Mouse (Mus musculus) spleen, adult 2 months (tissue): ENCODE measurements around the gene Igfals.

Experiments used
- CTCF ChIP-seq: fragments of 200-500 bp; IDR thresholded peaks from 2 replicates; pipeline ENCODE4 v1.5.1; 2011; ENCODE audit warnings: mild to moderate bottlenecking, inconsistent platforms; ENCODE audit not compliant: insufficient read depth, insufficient read length, insufficient replicate concordance; ENCODE audit errors: extremely low read depth
- POLR2A ChIP-seq: fragments of 200-500 bp; IDR thresholded peaks from 2 replicates; pipeline ENCODE4 v1.6.1; 2011; ENCODE audit warnings: low read depth, low read length, inconsistent platforms

DNA sequence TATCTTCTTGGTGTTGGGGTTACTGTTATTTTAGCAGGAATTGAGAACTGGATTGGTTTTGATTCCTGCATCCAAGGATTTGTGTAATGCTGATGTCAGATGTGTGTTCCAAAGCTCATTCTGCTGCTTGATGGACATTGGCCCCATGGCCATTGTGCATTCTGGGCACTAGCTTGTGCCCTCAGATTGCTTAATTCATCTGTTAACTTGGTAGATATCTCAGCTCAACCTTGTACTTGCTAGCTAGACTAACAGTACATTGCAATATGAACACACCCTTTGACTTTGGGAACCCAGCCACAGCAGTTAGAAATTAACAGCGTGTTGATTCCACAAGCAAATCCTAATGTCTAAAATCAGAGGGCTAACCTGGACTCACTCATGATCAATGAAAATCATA is 18.4 kb upstream of the Igfals start:
- TF ChIP-seq CTCF (no peak), POLR2A (no peak)
